Mouse (Mus musculus): ENCODE data around the gene Car6. TPM values are rescaled to one million over a fixed set of nuclear protein-coding genes. Genes with fewer than 3 reads are reported as not detected.

The Car6 gene
- polyA plus RNA-seq, 1 experiment from 2014 or later = not detected

GRCm38 (mm10) chr4:150177122-150177521 lies 24.0 kb downstream of the Car6 start:
- H3K9ac ChIP-seq (ENCODE audit: low read depth, low read length) = no peak overlapping the region
- no peaks in the 10 kb centered on the region for H3K9me3 ChIP-seq (replicated peaks; ENCODE audit: low read length)
- no peak for TF ChIP-seq CTCF (IDR thresholded peaks at IDR 0.05; ENCODE audit: low read depth)
- H3K4me3 ChIP-seq (replicated peaks; ENCODE audit: low read depth, low read length) = no peak overlapping the region
- H3K36me3 ChIP-seq (ENCODE audit: insufficient read depth, low read length) = no peaks in the 10 kb centered on the region
- no peaks in the 10 kb centered on the region for H3K27me3 ChIP-seq (ENCODE audit: insufficient read depth, low read length)
- ATAC-seq (replicated peaks; ENCODE audit: low FRiP score, low read depth) (no peak), DNase-seq (ENCODE audit: low spot score) (no peak)
- no peak overlapping the region for H3K4me2 ChIP-seq (ENCODE audit: low read length)
- no peaks in the 10 kb centered on the region for H3K4me1 ChIP-seq (replicated peaks; ENCODE audit: insufficient read depth, low read length)
- 70% methylated on average over 8 of the region's 8 CpGs for WGBS
- H3K27ac ChIP-seq = no peak overlapping the region

- peak; percentile 81 for DNase-seq (ENCODE audit: low spot score)
- H3K9me3 ChIP-seq (replicated peaks; ENCODE audit: low read length) = no peaks in the 10 kb centered on the region
- H3K36me3 ChIP-seq (ENCODE audit: insufficient read depth, low read length) = no peaks in the 10 kb centered on the region
- H3K27me3 ChIP-seq (ENCODE audit: insufficient read depth, low read length) = no peaks in the 10 kb centered on the region
- ATAC-seq (replicated peaks; ENCODE audit: low FRiP score, low read depth) = no peak
- no peaks in the 10 kb centered on the region for H3K4me1 ChIP-seq (replicated peaks; ENCODE audit: insufficient read depth, low read length)
- WGBS = 2% methylated on average over 7 of the region's 7 CpGs
- H3K9ac ChIP-seq (ENCODE audit: low read depth, low read length) = no peak overlapping the region
- H3K4me2 ChIP-seq (ENCODE audit: low read length) = peak overlapping the region; percentile 34; the same call in 1 of the 2 replicates
- TF ChIP-seq CTCF (IDR thresholded peaks at IDR 0.05; ENCODE audit: low read depth) = peak; percentile 84
- no peak overlapping the region for H3K4me3 ChIP-seq (replicated peaks; ENCODE audit: low read depth, low read length)
- H3K27ac ChIP-seq = no peak overlapping the region
These were observed 24.6 kb downstream of the Car6 start for GRCm38 (mm10) chr4:150176535-150176934.

- DNase-seq (ENCODE audit: low spot score) (no peak), ATAC-seq (replicated peaks; ENCODE audit: low FRiP score, low read depth) (no peak)
- Histone ChIP-seq H3K9me3 (replicated peaks; ENCODE audit: low read length) (no peaks in the 10 kb centered on the region), H3K4me2 (ENCODE audit: low read length) (no peak overlapping the region), H3K27me3 (ENCODE audit: insufficient read depth, low read length) (no peaks in the 10 kb centered on the region), H3K9ac (ENCODE audit: low read depth, low read length) (no peak overlapping the region), H3K36me3 (ENCODE audit: insufficient read depth, low read length) (no peaks in the 10 kb centered on the region), H3K27ac (no peak overlapping the region), H3K4me3 (replicated peaks; ENCODE audit: low read depth, low read length) (no peak overlapping the region), H3K4me1 (replicated peaks; ENCODE audit: insufficient read depth, low read length) (no peaks in the 10 kb centered on the region)
- 94% methylated on average over 14 of the region's 14 CpGs for WGBS
- TF ChIP-seq CTCF (IDR thresholded peaks at IDR 0.05; ENCODE audit: low read depth) = peak; percentile 38; the same call in 1 of the 2 replicates
These were observed 27.1 kb downstream of the Car6 start for GRCm38 (mm10) chr4:150174027-150174426.

- peak; percentile 72 for TF ChIP-seq CTCF (IDR thresholded peaks at IDR 0.05; ENCODE audit: low read depth)
- DNase-seq (ENCODE audit: low spot score) (peak; percentile 57), ATAC-seq (replicated peaks; ENCODE audit: low FRiP score, low read depth) (no peak; the same call in 1 of the 2 replicates)
- H3K36me3 ChIP-seq (ENCODE audit: insufficient read depth, low read length) = no peaks in the 10 kb centered on the region
- H3K4me2 ChIP-seq (ENCODE audit: low read length) = no peak overlapping the region
- no peak overlapping the region for H3K27ac ChIP-seq
- no peak overlapping the region for H3K4me3 ChIP-seq (replicated peaks; ENCODE audit: low read depth, low read length)
- WGBS = 62% methylated on average over 10 of the region's 10 CpGs
- no peaks in the 10 kb centered on the region for H3K9me3 ChIP-seq (replicated peaks; ENCODE audit: low read length)
- no peak overlapping the region for H3K9ac ChIP-seq (ENCODE audit: low read depth, low read length)
- no peaks in the 10 kb centered on the region for H3K27me3 ChIP-seq (ENCODE audit: insufficient read depth, low read length)
- no peaks in the 10 kb centered on the region for H3K4me1 ChIP-seq (replicated peaks; ENCODE audit: insufficient read depth, low read length)
These were observed 27.9 kb downstream of the Car6 start for GRCm38 (mm10) chr4:150173281-150173680.

GRCm38 (mm10) chr4:150172107-150172506 lies 29.0 kb downstream of the Car6 start:
- no peak overlapping the region for H3K27ac ChIP-seq
- H3K9ac ChIP-seq (ENCODE audit: low read depth, low read length) = no peak overlapping the region
- H3K4me1 ChIP-seq (replicated peaks; ENCODE audit: insufficient read depth, low read length) = no peaks in the 10 kb centered on the region
- no peak overlapping the region for H3K4me2 ChIP-seq (ENCODE audit: low read length)
- no peak overlapping the region for H3K4me3 ChIP-seq (replicated peaks; ENCODE audit: low read depth, low read length)
- H3K27me3 ChIP-seq (ENCODE audit: insufficient read depth, low read length) = no peaks in the 10 kb centered on the region
- no peaks in the 10 kb centered on the region for H3K9me3 ChIP-seq (replicated peaks; ENCODE audit: low read length)
- TF ChIP-seq CTCF (IDR thresholded peaks at IDR 0.05; ENCODE audit: low read depth) = no peak
- no peaks in the 10 kb centered on the region for H3K36me3 ChIP-seq (ENCODE audit: insufficient read depth, low read length)
- ATAC-seq (replicated peaks; ENCODE audit: low FRiP score, low read depth) (no peak; the same call in 1 of the 2 replicates), DNase-seq (ENCODE audit: low spot score) (no peak)
- WGBS = 82% methylated on average over 8 of the region's 8 CpGs

- H3K27ac ChIP-seq = no peak overlapping the region
- 71% methylated on average over 10 of the region's 10 CpGs for WGBS
- no peaks in the 10 kb centered on the region for H3K36me3 ChIP-seq (ENCODE audit: insufficient read depth, low read length)
- no peaks in the 10 kb centered on the region for H3K4me1 ChIP-seq (replicated peaks; ENCODE audit: insufficient read depth, low read length)
- no peak for ATAC-seq (replicated peaks; ENCODE audit: low FRiP score, low read depth)
- H3K4me3 ChIP-seq (replicated peaks; ENCODE audit: low read depth, low read length) = no peak overlapping the region
- H3K9me3 ChIP-seq (replicated peaks; ENCODE audit: low read length) = no peaks in the 10 kb centered on the region
- H3K9ac ChIP-seq (ENCODE audit: low read depth, low read length) = no peak overlapping the region
- no peak overlapping the region for H3K4me2 ChIP-seq (ENCODE audit: low read length)
- H3K27me3 ChIP-seq (ENCODE audit: insufficient read depth, low read length) = no peaks in the 10 kb centered on the region
- no peak for TF ChIP-seq CTCF (IDR thresholded peaks at IDR 0.05; ENCODE audit: low read depth)
- DNase-seq (ENCODE audit: low spot score) = no peak
These were observed 32.7 kb downstream of the Car6 start for GRCm38 (mm10) chr4:150168406-150168805.

GRCm38 (mm10) chr4:150164875-150165274 lies 36.3 kb downstream of the Car6 start:
- H3K4me3 ChIP-seq (replicated peaks; ENCODE audit: low read depth, low read length) = no peak overlapping the region
- H3K36me3 ChIP-seq (ENCODE audit: insufficient read depth, low read length) = no peaks in the 10 kb centered on the region
- H3K9ac ChIP-seq (ENCODE audit: low read depth, low read length) = no peak overlapping the region
- 44% methylated on average over 13 of the region's 13 CpGs for WGBS
- no peaks in the 10 kb centered on the region for H3K4me1 ChIP-seq (replicated peaks; ENCODE audit: insufficient read depth, low read length)
- no peak for TF ChIP-seq CTCF (IDR thresholded peaks at IDR 0.05; ENCODE audit: low read depth)
- H3K27me3 ChIP-seq (ENCODE audit: insufficient read depth, low read length) = no peaks in the 10 kb centered on the region
- DNase-seq (ENCODE audit: low spot score) (no peak), ATAC-seq (replicated peaks; ENCODE audit: low FRiP score, low read depth) (no peak)
- H3K4me2 ChIP-seq (ENCODE audit: low read length) = no peak overlapping the region
- H3K9me3 ChIP-seq (replicated peaks; ENCODE audit: low read length) = no peaks in the 10 kb centered on the region
- H3K27ac ChIP-seq = no peak overlapping the region
